8 mouse cellular contexts compared by ENCODE assay signal in the genomic region with DNA sequence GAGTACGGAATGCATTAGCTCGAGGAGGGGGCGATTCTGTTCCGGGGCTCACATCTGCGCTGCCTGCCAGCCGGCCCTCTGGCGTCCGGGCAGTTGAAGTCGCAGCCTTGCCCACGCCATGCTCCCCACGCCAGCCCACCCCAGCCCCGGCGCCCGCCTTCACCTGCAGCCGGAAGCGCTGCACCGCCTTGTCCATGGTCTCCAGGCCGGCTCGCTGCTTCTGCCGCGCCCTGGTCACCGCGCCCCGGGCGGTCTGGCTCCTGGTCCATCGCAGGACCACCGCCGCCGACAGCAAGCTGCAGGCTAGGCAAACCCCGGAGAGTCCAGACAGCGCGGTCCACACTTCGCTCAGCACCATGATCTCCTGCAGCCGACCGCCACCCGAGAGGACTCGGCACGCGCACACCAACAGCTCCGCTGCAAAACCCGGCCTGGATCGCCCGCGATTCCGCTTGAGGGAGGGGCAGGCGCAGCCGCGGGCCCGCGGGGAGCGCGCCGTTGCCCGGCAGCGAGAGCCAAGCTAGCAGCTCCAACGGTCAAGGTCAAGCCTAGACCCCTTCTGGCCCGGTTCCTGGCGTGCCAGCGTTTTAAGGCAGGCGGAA. TPM values are rescaled to one million over a fixed set of nuclear protein-coding genes. Genes with fewer than 3 reads are reported as not detected.
DNase-seq lines count a peak whose midpoint lies in the region; ATAC-seq and TF ChIP-seq lines count a peak whose summit lies in the region.

No protein-coding gene starts in this region.

- DNase-seq in CD4-positive, CD25-positive, alpha-beta regulatory T cell, adult 2 months (ENCODE audit: low read depth, low spot score), result peak; percentile 80
- DNase-seq in brain, embryonic 14.5 days (ENCODE audit: low read depth), result peak; percentile 86
- DNase-seq in kidney, postnatal 25 days, result peak; percentile 82 to 94

- ATAC-seq in forebrain, embryonic 12.5 days (ENCODE audit: low FRiP score), result peak; percentile 89
- ATAC-seq in heart, embryonic 16.5 days (replicated peaks; ENCODE audit: extremely low read depth, insufficient read depth, low FRiP score), result peak; percentile 80
- peak; percentile 75 for ATAC-seq in liver, embryonic 16.5 days (ENCODE audit: low read depth)
- ATAC-seq in neural tube, embryonic 13.5 days (ENCODE audit: low read depth), result peak; percentile 92

- no peaks in the 10 kb centered on the region for H3K9me3 ChIP-seq in forebrain, embryonic 12.5 days
- no peaks in the 10 kb centered on the region for H3K9me3 ChIP-seq in heart, embryonic 16.5 days (replicated peaks; ENCODE audit: control insufficient read depth, low read length)
- no peaks in the 10 kb centered on the region for H3K9me3 ChIP-seq in liver, embryonic 16.5 days (replicated peaks; ENCODE audit: control insufficient read depth, low read length)
- H3K9me3 ChIP-seq in neural tube, embryonic 13.5 days, result no peaks in the 10 kb centered on the region

- no peak for TF ChIP-seq CTCF in brain, embryonic 14.5 days (IDR thresholded peaks at IDR 0.05; ENCODE audit: borderline replicate concordance, extremely low read depth, insufficient read depth, insufficient read length)
- TF ChIP-seq CTCF in testis, adult 2 months (IDR thresholded peaks at IDR 0.05; ENCODE audit: control insufficient read depth, insufficient read depth, insufficient replicate concordance, low read depth, low read length), result no peak

- peak overlapping the region; percentile 96 for H3K4me2 ChIP-seq in forebrain, embryonic 12.5 days
- H3K4me2 ChIP-seq in heart, embryonic 16.5 days (ENCODE audit: low read depth, low read length), result peak overlapping the region; percentile 98
- peak overlapping the region; percentile 64 for H3K4me2 ChIP-seq in liver, embryonic 16.5 days (ENCODE audit: low read depth, low read length)
- peak overlapping the region; percentile 91 for H3K4me2 ChIP-seq in neural tube, embryonic 13.5 days

- no peak overlapping the region for H3K27ac ChIP-seq in forebrain, embryonic 12.5 days
- H3K27ac ChIP-seq in heart, embryonic 16.5 days (ENCODE audit: low read length), result no peak overlapping the region
- peak overlapping the region; percentile 48 for H3K27ac ChIP-seq in liver, embryonic 16.5 days (ENCODE audit: low read length)
- H3K27ac ChIP-seq in neural tube, embryonic 13.5 days (replicated peaks), result peak overlapping the region; percentile 25; the same call in 1 of the 2 replicates
- H3K27ac ChIP-seq in testis, adult 2 months (ENCODE audit: control insufficient read depth, insufficient read depth, low read depth, low read length), result peak overlapping the region; percentile 92

- H3K36me3 ChIP-seq in forebrain, embryonic 12.5 days (replicated peaks), result no peaks in the 10 kb centered on the region
- H3K36me3 ChIP-seq in heart, embryonic 16.5 days (ENCODE audit: control insufficient read depth, insufficient read depth), result no peaks in the 10 kb centered on the region
- H3K36me3 ChIP-seq in liver, embryonic 16.5 days (ENCODE audit: control insufficient read depth, insufficient read depth), result no peaks in the 10 kb centered on the region
- H3K36me3 ChIP-seq in neural tube, embryonic 13.5 days, result no peaks in the 10 kb centered on the region
- no peaks in the 10 kb centered on the region for H3K36me3 ChIP-seq in testis, adult 2 months (ENCODE audit: control insufficient read depth, insufficient read depth, low read length)

- no peak for TF ChIP-seq POLR2A in brain, embryonic 14.5 days (IDR thresholded peaks at IDR 0.05; ENCODE audit: borderline replicate concordance, extremely low read depth, insufficient read depth, insufficient read length, poor library complexity, severe bottlenecking)
- TF ChIP-seq POLR2A in testis, adult 2 months (IDR thresholded peaks at IDR 0.05; ENCODE audit: control insufficient read depth, low read depth, low read length), result peak; percentile 82

- WGBS in forebrain, embryonic 12.5 days, result under 1% methylated on average over 60 of the region's 60 CpGs
- under 1% methylated on average over 60 of the region's 60 CpGs for WGBS in heart, embryonic 16.5 days
- WGBS in liver, embryonic 16.5 days (ENCODE audit: insufficient replicate concordance), result under 1% methylated on average over 60 of the region's 60 CpGs
- under 1% methylated on average over 60 of the region's 60 CpGs for WGBS in neural tube, embryonic 13.5 days

- H3K4me1 ChIP-seq in forebrain, embryonic 12.5 days, result peaks cover 15% of the 10 kb centered on the region
- H3K4me1 ChIP-seq in heart, embryonic 16.5 days (ENCODE audit: control insufficient read depth, insufficient read depth, low read length), result 0 out of 2 replicates have a peak, but pooled peaks cover 3% of the 10 kb centered on the region
- H3K4me1 ChIP-seq in liver, embryonic 16.5 days (ENCODE audit: control insufficient read depth, low read depth, low read length), result no peaks in the 10 kb centered on the region; the same call in 1 of the 2 replicates
- peaks cover 11% of the 10 kb centered on the region for H3K4me1 ChIP-seq in neural tube, embryonic 13.5 days (replicated peaks)
- H3K4me1 ChIP-seq in testis, adult 2 months (ENCODE audit: control insufficient read depth, insufficient read depth, low read length), result peaks cover 10% of the 10 kb centered on the region

- H3K4me3 ChIP-seq in forebrain, embryonic 12.5 days (replicated peaks), result peak overlapping the region; percentile 64
- peak overlapping the region; percentile 74 for H3K4me3 ChIP-seq in heart, embryonic 16.5 days (ENCODE audit: low read length)
- H3K4me3 ChIP-seq in liver, embryonic 16.5 days (ENCODE audit: low read depth, low read length), result peak overlapping the region; percentile 65
- peak overlapping the region; percentile 65 for H3K4me3 ChIP-seq in neural tube, embryonic 13.5 days
- peak overlapping the region; percentile 93 for H3K4me3 ChIP-seq in testis, adult 2 months (ENCODE audit: control insufficient read depth, low read depth, low read length)

- H3K9ac ChIP-seq in forebrain, embryonic 12.5 days, result peak overlapping the region; percentile 65
- H3K9ac ChIP-seq in heart, embryonic 16.5 days (ENCODE audit: low read length), result peak overlapping the region; percentile 77
- H3K9ac ChIP-seq in liver, embryonic 16.5 days (ENCODE audit: low read depth, low read length), result peak overlapping the region; percentile 31; the same call in 1 of the 2 replicates
- H3K9ac ChIP-seq in neural tube, embryonic 13.5 days, result peak overlapping the region; percentile 80

- peaks cover 77% of the 10 kb centered on the region for H3K27me3 ChIP-seq in forebrain, embryonic 12.5 days
- peaks cover 35% of the 10 kb centered on the region for H3K27me3 ChIP-seq in heart, embryonic 16.5 days (ENCODE audit: control insufficient read depth, insufficient read depth, low read length)
- H3K27me3 ChIP-seq in liver, embryonic 16.5 days (ENCODE audit: control insufficient read depth, insufficient read depth, low read depth, low read length), result peaks cover 44% of the 10 kb centered on the region
- peaks cover 58% of the 10 kb centered on the region for H3K27me3 ChIP-seq in neural tube, embryonic 13.5 days
- H3K27me3 ChIP-seq in testis, adult 2 months (ENCODE audit: control insufficient read depth, insufficient read depth, low read length), result no peaks in the 10 kb centered on the region

RNA-seq across cellular contexts. Expression of a gene that starts 0.3 kb away (rescaled TPM):
- 14.5 and 20.1 TPM in 2 replicates for polyA plus RNA-seq in brain, embryonic 14.5 days (2012; rRNA removed)
- 3.2 and 3.6 TPM in 2 replicates for polyA plus RNA-seq in forebrain, embryonic 12.5 days (2016; fragmentation: Nextera tagmentation; extraction: Ambion mirVana)
- polyA plus RNA-seq in heart, embryonic 16.5 days (2015; fragmentation: Nextera tagmentation; extraction: Ambion mirVana), result 2.1 and 2.7 TPM in 2 replicates
- polyA plus RNA-seq in liver, embryonic 16.5 days (2015; fragmentation: Nextera tagmentation; extraction: Ambion mirVana), result 12.2 and 14.5 TPM in 2 replicates
- polyA plus RNA-seq in neural tube, embryonic 13.5 days (2015; fragmentation: Nextera tagmentation; extraction: Ambion mirVana), result 10.7 and 10.8 TPM in 2 replicates
- 31.6 and 32.2 TPM in 2 replicates for polyA plus RNA-seq in testis, adult 2 months (2012; rRNA removed)

RNA-seq across cellular contexts. Expression of a gene that starts 36.3 kb away (rescaled TPM):
- 8.1 and 8.2 TPM in 2 replicates for polyA plus RNA-seq in brain, embryonic 14.5 days (2012; rRNA removed)
- polyA plus RNA-seq in forebrain, embryonic 12.5 days (2016; fragmentation: Nextera tagmentation; extraction: Ambion mirVana), result 16.9 and 18.9 TPM in 2 replicates
- polyA plus RNA-seq in heart, embryonic 16.5 days (2015; fragmentation: Nextera tagmentation; extraction: Ambion mirVana), result 32.4 and 33.6 TPM in 2 replicates
- polyA plus RNA-seq in liver, embryonic 16.5 days (2015; fragmentation: Nextera tagmentation; extraction: Ambion mirVana), result 8.6 and 8.9 TPM in 2 replicates
- 13.7 and 17.2 TPM in 2 replicates for polyA plus RNA-seq in neural tube, embryonic 13.5 days (2015; fragmentation: Nextera tagmentation; extraction: Ambion mirVana)
- 193 and 263 TPM in 2 replicates for polyA plus RNA-seq in testis, adult 2 months (2012; rRNA removed)

RNA-seq across cellular contexts. Expression of a gene that starts 57.5 kb away (rescaled TPM):
- 362 and 404 TPM in 2 replicates for polyA plus RNA-seq in brain, embryonic 14.5 days (2012; rRNA removed)
- 377 and 389 TPM in 2 replicates for polyA plus RNA-seq in forebrain, embryonic 12.5 days (2016; fragmentation: Nextera tagmentation; extraction: Ambion mirVana)
- polyA plus RNA-seq in heart, embryonic 16.5 days (2015; fragmentation: Nextera tagmentation; extraction: Ambion mirVana), result 1,257 and 1,258 TPM in 2 replicates
- polyA plus RNA-seq in liver, embryonic 16.5 days (2015; fragmentation: Nextera tagmentation; extraction: Ambion mirVana), result 296 and 326 TPM in 2 replicates
- 484 and 500 TPM in 2 replicates for polyA plus RNA-seq in neural tube, embryonic 13.5 days (2015; fragmentation: Nextera tagmentation; extraction: Ambion mirVana)
- 108 and 112 TPM in 2 replicates for polyA plus RNA-seq in testis, adult 2 months (2012; rRNA removed)

RNA-seq across cellular contexts. Expression of a gene that starts 57.7 kb away (rescaled TPM):
- 59.2 and 59.6 TPM in 2 replicates for polyA plus RNA-seq in brain, embryonic 14.5 days (2012; rRNA removed)
- polyA plus RNA-seq in forebrain, embryonic 12.5 days (2016; fragmentation: Nextera tagmentation; extraction: Ambion mirVana), result 62.0 and 64.2 TPM in 2 replicates
- polyA plus RNA-seq in heart, embryonic 16.5 days (2015; fragmentation: Nextera tagmentation; extraction: Ambion mirVana), result 53.8 and 55.3 TPM in 2 replicates
- polyA plus RNA-seq in liver, embryonic 16.5 days (2015; fragmentation: Nextera tagmentation; extraction: Ambion mirVana), result 24.3 and 26.1 TPM in 2 replicates
- 70.9 and 72.9 TPM in 2 replicates for polyA plus RNA-seq in neural tube, embryonic 13.5 days (2015; fragmentation: Nextera tagmentation; extraction: Ambion mirVana)
- 122 and 128 TPM in 2 replicates for polyA plus RNA-seq in testis, adult 2 months (2012; rRNA removed)

Comparison
In these comparisons a context has a peak if more than half of its experiments do, and no peak if none do; other contexts are left out.
1. H3K27ac ChIP-seq: peak in liver, embryonic 16.5 days (single experiment), neural tube, embryonic 13.5 days (single experiment) and testis, adult 2 months (single experiment); none in forebrain, embryonic 12.5 days (single experiment) and heart, embryonic 16.5 days (single experiment).
2. Peak in every context shown above with its lines, with median percentiles within 50 percentile points of each other: DNase-seq, ATAC-seq, H3K4me2 ChIP-seq, H3K4me3 ChIP-seq and H3K9ac ChIP-seq.